Mouse (Mus musculus) natural killer cell, adult 2 months (primary cell): ENCODE data around the gene 4930503E14Rik.
"Not testable (repeated sequence)": the region's sequence is repeated elsewhere in the genome, so short reads cannot be mapped to it uniquely, and the experiment has no call there.

Experiments
- DNase-seq, 2 experiments: peaks; one replicate each; pipeline ENCODE4 v3.0.0; 2022; ENCODE audit warnings: low spot score in 2 of 2

Gene 4930503E14Rik

GRCm38 (mm10) chr14:44213154-44213553 lies at the start of gene 4930503E14Rik:
Gene 4930503E14Rik (minus strand): TSS chr14:44213254.
- DNase-seq: not testable (repeated sequence)

GRCm38 (mm10) chr14:44248039-44248438 lies 35.0 kb upstream of the 4930503E14Rik start:
- no peak for DNase-seq

- DNase-seq: not testable (repeated sequence)
Observed at GRCm38 (mm10) chr14:44197361-44197760, 15.7 kb downstream of the 4930503E14Rik start, which contains the start of gene Gm8212. Gene Gm8212 (plus strand): TSS chr14:44197661.

GRCm38 (mm10) chr14:44123551-44123950 lies 89.5 kb downstream of the 4930503E14Rik start, which contains the start of gene Gm3327:
Gene Gm3327 (plus strand): TSS chr14:44123851.
- DNase-seq: not testable (repeated sequence)
